Mouse (Mus musculus) splenic B cell, adult 2 months (primary cell): ENCODE measurements at regions not wholly inside any gene's neighbourhood (a gene's known extent, or its start where the extent isn't known, plus 50 kb on each side); places are given as distances from the start of the nearest gene placed in this dataset.

Experiments used
- DNase-seq: peaks from one replicate; pipeline ENCODE4 v3.0.0-alpha.2; 2011; ENCODE audit warnings: low read depth, low spot score
- H3K27me3 ChIP-seq: 2 replicates; pipeline ENCODE4 v1.6.1; 2012; ENCODE audit warnings: mild to moderate bottlenecking, low read length, moderate library complexity, mixed read lengths; ENCODE audit not compliant: control insufficient read depth, poor library complexity, insufficient read depth, severe bottlenecking
- H3K36me3 ChIP-seq: 2 replicates; pipeline ENCODE4 v1.6.1; 2012; ENCODE audit warnings: mild to moderate bottlenecking, low read length, moderate library complexity, mixed read lengths; ENCODE audit not compliant: control insufficient read depth, poor library complexity, insufficient read depth, severe bottlenecking

- Histone ChIP-seq H3K36me3 (no peaks in the 10 kb centered on the region), H3K27me3 (no peaks in the 10 kb centered on the region)
- DNase-seq = no peak
Observed at GRCm38 (mm10) chr16:29939869-29940707, 124.1 kb upstream of the Hes1 start.

GRCm38 (mm10) chr16:29942111-29942510 is 122.1 kb upstream of the Hes1 start:
- DNase-seq = no peak
- no peaks in the 10 kb centered on the region for H3K27me3 ChIP-seq
- no peaks in the 10 kb centered on the region for H3K36me3 ChIP-seq

GRCm38 (mm10) chr16:29943963-29944860 is 120.0 kb upstream of the Hes1 start:
- Histone ChIP-seq H3K36me3 (no peaks in the 10 kb centered on the region), H3K27me3 (no peaks in the 10 kb centered on the region)
- no peak for DNase-seq

GRCm38 (mm10) chr16:29944966-29945365 is 119.2 kb upstream of the Hes1 start:
- Histone ChIP-seq H3K27me3 (no peaks in the 10 kb centered on the region), H3K36me3 (no peaks in the 10 kb centered on the region)
- no peak for DNase-seq

- Histone ChIP-seq H3K36me3 (no peaks in the 10 kb centered on the region), H3K27me3 (no peaks in the 10 kb centered on the region)
- DNase-seq = peak; percentile 51
Observed at GRCm38 (mm10) chr16:29945376-29945890, 118.8 kb upstream of the Hes1 start.

- Histone ChIP-seq H3K27me3 (no peaks in the 10 kb centered on the region), H3K36me3 (no peaks in the 10 kb centered on the region)
- DNase-seq = no peak
Observed at GRCm38 (mm10) chr16:29945891-29946598, 118.1 kb upstream of the Hes1 start.

GRCm38 (mm10) chr16:29946966-29947365 is 117.2 kb upstream of the Hes1 start:
- no peak for DNase-seq
- Histone ChIP-seq H3K36me3 (no peaks in the 10 kb centered on the region), H3K27me3 (no peaks in the 10 kb centered on the region)

- peak; percentile 44 for DNase-seq
- Histone ChIP-seq H3K36me3 (no peaks in the 10 kb centered on the region), H3K27me3 (no peaks in the 10 kb centered on the region)
Observed at GRCm38 (mm10) chr16:29947670-29948069, 116.5 kb upstream of the Hes1 start.

- no peaks in the 10 kb centered on the region for H3K27me3 ChIP-seq
- no peaks in the 10 kb centered on the region for H3K36me3 ChIP-seq
- no peak for DNase-seq
Observed at GRCm38 (mm10) chr16:29950136-29950535, 114.0 kb upstream of the Hes1 start.

GRCm38 (mm10) chr16:29950791-29951190 is 113.4 kb upstream of the Hes1 start:
- DNase-seq = no peak
- H3K36me3 ChIP-seq = no peaks in the 10 kb centered on the region
- H3K27me3 ChIP-seq = no peaks in the 10 kb centered on the region

GRCm38 (mm10) chr16:29954700-29955099 is 109.5 kb upstream of the Hes1 start:
- no peak for DNase-seq
- no peaks in the 10 kb centered on the region for H3K27me3 ChIP-seq
- H3K36me3 ChIP-seq = no peaks in the 10 kb centered on the region

GRCm38 (mm10) chr16:29956904-29957303 is 107.3 kb upstream of the Hes1 start:
- no peaks in the 10 kb centered on the region for H3K36me3 ChIP-seq
- no peak for DNase-seq
- no peaks in the 10 kb centered on the region for H3K27me3 ChIP-seq

GRCm38 (mm10) chr16:29959939-29960637 is 104.1 kb upstream of the Hes1 start:
- no peak for DNase-seq
- H3K27me3 ChIP-seq = no peaks in the 10 kb centered on the region
- no peaks in the 10 kb centered on the region for H3K36me3 ChIP-seq

GRCm38 (mm10) chr16:29963284-29963683 is 100.9 kb upstream of the Hes1 start:
- DNase-seq = no peak
- no peaks in the 10 kb centered on the region for H3K36me3 ChIP-seq
- no peaks in the 10 kb centered on the region for H3K27me3 ChIP-seq
